ENCODE assay signal across 17 mouse cellular contexts in the genomic region with DNA sequence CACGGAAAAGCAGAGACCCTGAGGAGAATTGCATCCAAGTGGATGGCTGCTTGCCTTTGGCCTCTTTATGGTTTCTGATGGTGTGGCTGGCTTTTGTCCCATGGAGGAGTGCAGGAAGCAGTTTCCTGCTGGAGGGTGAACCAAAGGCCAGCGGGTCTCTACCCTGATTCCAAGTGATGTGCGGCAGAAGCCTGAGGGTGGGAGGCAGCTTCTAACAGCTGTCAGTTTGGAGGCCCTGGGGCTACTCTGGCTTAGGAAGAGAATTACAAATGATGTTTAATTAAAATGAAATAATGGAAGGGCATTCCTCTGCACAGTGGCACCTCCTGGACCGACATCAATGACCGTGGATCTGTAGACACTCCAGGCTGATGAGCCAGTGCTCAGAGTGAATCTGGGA.
DNase-seq lines count a peak whose midpoint lies in the region; ATAC-seq lines count a peak whose summit lies in the region.
"Had no signal": no experiment of that assay in that cellular context is flagged by ENCODE, and none has a peak within 500 bp of the region (broad histone marks: within the 10 kb centered on the region; RNA-seq: fewer than 3 reads in every experiment).

No protein-coding gene starts in this region.

- WGBS in hindbrain, embryonic 15.5 days: 30% methylated on average over 5 of the region's 5 CpGs
- WGBS in hindbrain, embryonic 10.5 days: 54% methylated on average over 5 of the region's 5 CpGs
- 31% methylated on average over 5 of the region's 5 CpGs for WGBS in midbrain, embryonic 14.5 days
- WGBS in midbrain, embryonic 10.5 days: 72% methylated on average over 5 of the region's 5 CpGs

- peaks cover 6% of the 10 kb centered on the region for H3K4me1 ChIP-seq in hindbrain, embryonic 15.5 days (replicated peaks)
- H3K4me1 ChIP-seq in hindbrain, embryonic 10.5 days (replicated peaks): peaks cover 6% of the 10 kb centered on the region
- H3K4me1 ChIP-seq in midbrain, embryonic 14.5 days (ENCODE audit: control insufficient read depth, insufficient read depth, low read length): 0 out of 2 replicates have a peak, but pooled peaks cover 6% of the 10 kb centered on the region
- H3K4me1 ChIP-seq in midbrain, embryonic 10.5 days: peaks cover 7% of the 10 kb centered on the region
- H3K4me1 ChIP-seq: liver, embryonic 15.5 days had no signal

- H3K9me3 ChIP-seq in hindbrain, embryonic 15.5 days: no peaks in the 10 kb centered on the region
- no peaks in the 10 kb centered on the region for H3K9me3 ChIP-seq in hindbrain, embryonic 10.5 days
- H3K9me3 ChIP-seq in midbrain, embryonic 14.5 days (ENCODE audit: control insufficient read depth, low read length): no peaks in the 10 kb centered on the region
- H3K9me3 ChIP-seq in midbrain, embryonic 10.5 days (replicated peaks): no peaks in the 10 kb centered on the region
- H3K9me3 ChIP-seq: liver, embryonic 15.5 days had no signal

- no peak overlapping the region for H3K27ac ChIP-seq in hindbrain, embryonic 15.5 days (replicated peaks)
- H3K27ac ChIP-seq in hindbrain, embryonic 10.5 days: no peak overlapping the region
- no peak overlapping the region for H3K27ac ChIP-seq in midbrain, embryonic 14.5 days (replicated peaks; ENCODE audit: low read depth, low read length)
- no peak overlapping the region for H3K27ac ChIP-seq in midbrain, embryonic 10.5 days (replicated peaks)
- H3K27ac ChIP-seq: embryonic facial prominence, embryonic 13.5 days; liver, embryonic 15.5 days had no signal

- H3K4me2 ChIP-seq in hindbrain, embryonic 15.5 days: no peak overlapping the region
- H3K4me2 ChIP-seq in midbrain, embryonic 14.5 days (ENCODE audit: low read length): no peak overlapping the region
- H3K4me2 ChIP-seq: embryonic facial prominence, embryonic 13.5 days; liver, embryonic 15.5 days had no signal

- no peaks in the 10 kb centered on the region for H3K27me3 ChIP-seq in hindbrain, embryonic 15.5 days
- H3K27me3 ChIP-seq in hindbrain, embryonic 10.5 days (ENCODE audit: insufficient read depth, poor library complexity, severe bottlenecking): no peaks in the 10 kb centered on the region
- no peaks in the 10 kb centered on the region for H3K27me3 ChIP-seq in midbrain, embryonic 14.5 days (ENCODE audit: control insufficient read depth, insufficient read depth, low read length)
- 0 out of 2 replicates have a peak, but pooled peaks cover 5% of the 10 kb centered on the region for H3K27me3 ChIP-seq in midbrain, embryonic 10.5 days (ENCODE audit: low read depth, poor library complexity, severe bottlenecking)
- H3K27me3 ChIP-seq: embryonic facial prominence, embryonic 13.5 days; liver, embryonic 15.5 days had no signal

- peak; percentile 83 to 88 for DNase-seq in cerebellum, postnatal 10 days
- DNase-seq in cerebellum, postnatal 25 days: no peak
- DNase-seq in hindbrain, embryonic 10.5 days (ENCODE audit: low spot score): no peak
- DNase-seq in midbrain, embryonic 14.5 days: peak; percentile 57
- no peak for DNase-seq in midbrain, embryonic 10.5 days (ENCODE audit: low spot score)
- no peak for DNase-seq in spleen, adult 18-20 months
- DNase-seq: adrenal gland, adult 2 months; gastrocnemius, postnatal 25 days; heart, postnatal 10 days; kidney, adult 8-10 months; kidney, postnatal 36 days; layer of hippocampus, adult 9-11 months had no signal

- no peaks in the 10 kb centered on the region for H3K36me3 ChIP-seq in hindbrain, embryonic 15.5 days
- H3K36me3 ChIP-seq in hindbrain, embryonic 10.5 days: no peaks in the 10 kb centered on the region
- H3K36me3 ChIP-seq in midbrain, embryonic 14.5 days (ENCODE audit: control insufficient read depth, insufficient read depth, low read length): no peaks in the 10 kb centered on the region
- H3K36me3 ChIP-seq in midbrain, embryonic 10.5 days: no peaks in the 10 kb centered on the region
- H3K36me3 ChIP-seq: embryonic facial prominence, embryonic 13.5 days; liver, embryonic 15.5 days had no signal

- H3K9ac ChIP-seq in hindbrain, embryonic 15.5 days: no peak overlapping the region
- no peak overlapping the region for H3K9ac ChIP-seq in midbrain, embryonic 14.5 days (replicated peaks; ENCODE audit: low read length)
- H3K9ac ChIP-seq: embryonic facial prominence, embryonic 13.5 days; liver, embryonic 15.5 days had no signal

- ATAC-seq in hindbrain, embryonic 15.5 days (ENCODE audit: low FRiP score, low read depth): peak; percentile 23; the same call in 1 of the 2 replicates
- no peak for ATAC-seq in midbrain, embryonic 14.5 days (ENCODE audit: low FRiP score, low TSS enrichment)
- no peak for ATAC-seq in CD4-positive, CD25-positive, alpha-beta regulatory T cell, adult 4 months
- ATAC-seq: inflammation-experienced regulatory T-cells, adult 6 months had no signal

- no peak overlapping the region for H3K4me3 ChIP-seq in hindbrain, embryonic 15.5 days
- H3K4me3 ChIP-seq in hindbrain, embryonic 10.5 days: no peak overlapping the region
- no peak overlapping the region for H3K4me3 ChIP-seq in midbrain, embryonic 14.5 days (replicated peaks; ENCODE audit: low read depth, low read length)
- H3K4me3 ChIP-seq in midbrain, embryonic 10.5 days: no peak overlapping the region
- H3K4me3 ChIP-seq: embryonic facial prominence, embryonic 13.5 days; liver, embryonic 15.5 days had no signal

Comparison
In these comparisons a context has a peak if more than half of its experiments do, and no peak if none do; other contexts are left out.
1. DNase-seq: peak in cerebellum, postnatal 10 days (2 of 2) and midbrain, embryonic 14.5 days (single experiment); none in cerebellum, postnatal 25 days (0 of 2), hindbrain, embryonic 10.5 days (single experiment), midbrain, embryonic 10.5 days (single experiment) and spleen, adult 18-20 months (0 of 2).